Mouse (Mus musculus): Measurements from ENCODE around the gene Chmp4b.
A peak's percentile ranks its signal among the peaks of the same experiment; 100 is the strongest.

The Chmp4b gene

DNA sequence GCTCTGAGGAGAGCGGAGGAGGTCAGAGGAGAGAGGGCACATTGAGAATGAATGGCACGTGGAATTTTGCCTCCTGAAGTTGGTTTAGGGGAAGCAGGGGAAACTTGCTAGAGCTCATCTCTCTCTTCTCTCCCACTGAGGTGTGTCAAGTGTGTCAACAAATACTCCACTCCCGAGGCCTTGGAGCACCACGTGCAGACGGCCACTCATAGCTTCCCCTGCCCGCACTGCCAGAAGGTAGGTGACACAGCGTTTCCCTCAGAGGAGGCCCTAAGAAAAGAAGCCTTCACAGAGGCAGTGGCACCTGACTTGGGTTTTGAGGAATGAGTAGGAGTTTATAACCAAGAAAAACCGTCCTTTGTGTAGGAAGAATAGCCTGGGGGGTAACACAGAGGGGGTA lies 10.3 kb upstream of the Chmp4b start:
- no peak for DNase-seq (ENCODE audit: low read depth, low spot score)

DNA sequence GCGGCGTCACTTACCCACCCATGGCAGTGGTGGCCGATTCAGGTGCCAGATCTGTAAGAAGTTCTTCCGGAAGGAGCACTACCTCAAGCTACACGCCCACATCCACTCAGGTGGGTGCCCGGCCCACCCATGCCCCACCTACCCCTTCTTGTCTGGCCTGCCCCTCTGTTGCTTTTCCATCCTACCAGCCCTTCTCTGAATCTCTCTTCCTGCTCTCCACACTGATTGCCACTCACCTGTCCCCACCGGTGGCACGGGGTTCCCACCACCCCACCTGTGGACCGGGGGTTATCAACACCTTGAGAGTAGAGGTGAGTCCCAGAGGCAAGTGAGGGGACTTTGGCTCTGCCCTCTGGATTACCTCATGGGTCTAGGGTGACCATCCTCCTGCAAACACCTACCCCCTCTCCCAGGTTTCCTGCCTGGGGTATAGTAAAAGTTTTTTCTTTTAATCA lies 9.5 kb upstream of the Chmp4b start:
- DNase-seq (ENCODE audit: low read depth, low spot score), result no peak

DNA sequence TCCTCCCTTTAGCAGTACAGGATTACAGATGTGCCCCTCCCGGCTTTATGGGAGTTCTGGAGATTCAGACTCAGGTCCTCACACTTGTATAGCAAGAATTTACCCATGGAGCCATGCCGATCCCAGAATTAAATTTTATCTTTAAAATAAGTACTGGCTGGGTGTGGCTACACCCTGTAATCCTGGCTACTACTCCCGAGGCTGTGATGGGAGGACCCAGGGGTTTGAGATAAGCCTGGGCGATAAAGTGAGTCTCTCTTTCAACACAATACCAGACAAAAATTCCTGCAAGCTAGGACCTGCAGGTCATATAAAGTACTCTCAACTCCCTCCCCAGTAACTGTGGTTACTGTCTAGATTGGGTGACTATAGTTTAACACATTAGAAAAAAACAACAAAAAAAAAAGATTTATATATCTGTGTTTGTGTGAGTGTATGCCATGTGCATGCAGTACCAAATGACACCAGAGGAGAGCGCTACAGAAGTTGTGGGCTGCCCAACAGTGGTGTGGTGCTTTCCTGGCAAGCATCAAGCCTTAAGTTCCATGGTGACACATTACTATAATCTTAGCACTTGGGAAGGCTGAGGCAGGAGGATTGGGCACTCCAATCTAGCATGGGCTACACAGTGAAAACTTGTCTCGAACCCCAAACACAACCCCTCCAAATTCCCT lies 8.7 kb upstream of the Chmp4b start:
- no peak for DNase-seq (ENCODE audit: low read depth, low spot score)

DNA sequence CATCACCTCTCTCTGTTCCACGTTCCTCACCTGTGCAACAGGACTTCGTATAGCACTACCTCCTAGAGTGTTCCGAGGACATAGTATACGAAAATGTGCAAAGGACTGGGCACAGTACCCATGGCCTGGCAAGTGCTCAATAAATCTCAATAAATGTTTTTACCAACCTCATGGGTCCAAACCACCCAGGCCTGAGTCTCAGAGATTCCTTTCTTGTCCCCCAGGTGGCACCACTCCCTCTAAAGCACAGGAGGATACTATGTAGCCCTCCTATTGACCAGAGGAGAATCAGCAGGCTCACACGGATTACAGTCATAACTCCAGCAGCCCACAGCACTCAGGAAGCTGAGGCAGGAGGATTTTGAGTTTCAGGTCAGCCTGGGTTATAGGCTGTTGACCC lies 4.9 kb upstream of the Chmp4b start:
- DNase-seq (ENCODE audit: low read depth, low spot score), result peak; percentile 63

DNA sequence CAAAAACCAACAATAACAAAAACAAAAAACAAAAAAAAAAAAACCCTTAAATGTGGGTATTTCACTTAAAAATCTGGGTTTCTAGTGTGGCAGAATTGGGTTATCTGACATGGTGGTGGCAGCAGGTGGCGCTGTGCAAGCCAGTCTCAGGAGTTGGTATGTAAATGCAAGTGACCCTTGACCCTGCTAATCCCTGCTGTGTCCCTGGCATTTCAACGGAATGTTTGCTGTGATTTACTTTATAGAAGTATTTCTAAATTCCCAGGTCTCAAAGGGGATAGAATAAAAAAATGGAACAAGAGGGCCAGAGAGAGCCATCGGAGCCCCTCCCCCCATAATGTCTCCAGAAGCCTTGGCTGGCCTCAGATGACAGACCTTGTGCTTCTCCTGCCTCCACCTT lies 3.4 kb upstream of the Chmp4b start:
- DNase-seq (ENCODE audit: low read depth, low spot score), result peak; percentile 51

DNA sequence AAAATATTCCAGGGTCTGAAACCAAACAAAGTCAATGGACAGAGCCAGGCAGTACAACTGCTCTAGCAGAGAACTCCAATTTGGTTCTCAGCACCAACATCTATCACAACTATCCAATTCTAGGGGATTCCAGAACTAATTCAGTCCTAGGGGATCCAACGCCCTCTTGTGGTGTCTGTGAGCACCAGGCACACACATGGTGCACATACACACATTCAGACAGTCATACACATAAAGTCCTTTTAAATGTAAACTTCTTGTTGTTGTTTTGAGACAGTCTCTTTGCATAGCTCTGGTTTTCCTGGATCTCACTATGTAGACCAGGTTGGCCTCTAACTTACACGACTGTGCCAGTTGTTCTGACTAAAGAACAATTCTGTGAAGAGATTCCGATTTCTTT lies 1.1 kb upstream of the Chmp4b start:
- DNase-seq (ENCODE audit: low read depth, low spot score), result no peak

DNA sequence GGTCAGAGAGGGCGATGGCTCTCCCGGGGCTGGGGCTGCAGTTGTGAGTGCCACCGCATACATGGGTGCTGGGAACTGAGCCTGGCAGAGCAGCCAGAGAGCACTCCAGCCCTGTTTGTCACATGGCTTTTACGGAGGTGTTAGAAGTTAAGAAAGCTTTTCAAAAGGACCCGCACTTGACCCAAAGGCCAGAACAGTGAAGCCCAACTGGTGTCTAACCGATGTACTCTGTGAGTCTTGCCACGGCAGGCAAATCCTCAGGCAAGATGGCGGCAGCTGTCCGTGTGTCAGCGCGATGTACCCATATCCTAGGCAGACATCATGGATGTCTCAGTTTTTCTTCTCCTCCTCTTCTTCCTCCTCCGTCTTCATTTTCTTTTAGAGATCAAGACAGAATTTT lies 3.5 kb downstream of the Chmp4b start:
- no peak for DNase-seq (ENCODE audit: low read depth, low spot score)

DNA sequence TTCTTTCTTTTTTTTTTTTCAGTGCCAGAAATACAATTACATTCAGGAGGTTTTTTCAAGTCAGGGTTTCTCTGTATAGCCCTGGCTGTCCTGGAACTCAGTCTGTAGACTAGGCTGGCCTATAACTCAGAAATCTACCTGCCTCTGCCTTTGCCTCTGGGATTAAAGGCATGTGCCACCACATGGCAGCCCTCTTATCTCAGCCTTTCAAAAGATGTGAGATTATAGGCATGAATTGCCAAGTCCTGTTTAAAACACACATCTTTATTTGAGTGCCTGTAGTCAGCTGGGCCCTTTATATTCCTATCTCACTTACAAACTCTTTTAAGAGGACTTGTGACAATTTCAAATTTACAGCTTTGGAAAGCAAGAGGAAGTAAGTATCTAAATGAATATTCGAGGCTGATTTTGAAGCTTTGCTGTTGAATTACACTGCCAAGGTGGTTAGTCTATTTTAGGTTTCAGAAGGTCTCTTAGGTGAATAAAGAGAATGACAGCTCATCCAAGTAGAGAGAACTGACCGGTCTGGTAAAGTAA lies 4.4 kb downstream of the Chmp4b start:
- DNase-seq (ENCODE audit: low read depth, low spot score), result no peak

DNA sequence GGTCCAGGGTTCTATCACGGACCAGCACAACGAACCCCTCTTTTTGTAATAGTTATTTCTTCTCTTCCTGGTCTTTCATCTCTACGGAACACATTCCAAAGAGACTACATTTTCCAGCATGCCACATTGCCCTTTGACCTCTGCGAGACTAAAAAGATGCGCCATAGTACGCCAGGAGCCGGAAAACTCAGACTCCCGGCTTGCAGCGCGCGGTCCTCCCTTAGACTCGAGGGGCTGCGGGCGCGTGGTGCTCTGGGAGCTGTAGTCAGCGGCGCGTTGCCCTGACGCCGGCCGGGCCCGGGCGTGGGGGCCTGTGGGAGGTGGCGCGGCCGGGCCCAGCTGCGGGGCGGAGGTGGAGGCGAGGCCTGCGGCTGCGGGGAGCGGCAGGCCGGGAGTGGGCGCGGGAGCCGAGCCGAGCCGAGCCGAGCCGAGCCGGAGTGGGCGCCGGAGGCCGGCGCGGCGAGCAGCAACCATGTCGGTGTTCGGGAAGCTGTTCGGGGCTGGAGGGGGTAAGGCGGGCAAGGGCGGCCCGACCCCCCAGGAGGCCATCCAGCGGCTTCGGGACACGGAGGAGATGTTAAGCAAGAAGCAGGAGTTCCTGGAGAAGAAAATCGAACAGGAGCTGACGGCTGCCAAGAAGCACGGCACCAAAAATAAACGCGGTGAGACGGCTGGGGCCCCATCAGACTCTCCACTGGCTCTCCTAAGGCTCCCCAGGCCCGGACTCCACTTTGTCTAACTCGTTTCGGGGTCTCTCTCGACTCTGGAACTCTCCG lies 5.4 kb downstream of the Chmp4b start:
- DNase-seq (ENCODE audit: low read depth, low spot score), result peak; percentile 99

DNA sequence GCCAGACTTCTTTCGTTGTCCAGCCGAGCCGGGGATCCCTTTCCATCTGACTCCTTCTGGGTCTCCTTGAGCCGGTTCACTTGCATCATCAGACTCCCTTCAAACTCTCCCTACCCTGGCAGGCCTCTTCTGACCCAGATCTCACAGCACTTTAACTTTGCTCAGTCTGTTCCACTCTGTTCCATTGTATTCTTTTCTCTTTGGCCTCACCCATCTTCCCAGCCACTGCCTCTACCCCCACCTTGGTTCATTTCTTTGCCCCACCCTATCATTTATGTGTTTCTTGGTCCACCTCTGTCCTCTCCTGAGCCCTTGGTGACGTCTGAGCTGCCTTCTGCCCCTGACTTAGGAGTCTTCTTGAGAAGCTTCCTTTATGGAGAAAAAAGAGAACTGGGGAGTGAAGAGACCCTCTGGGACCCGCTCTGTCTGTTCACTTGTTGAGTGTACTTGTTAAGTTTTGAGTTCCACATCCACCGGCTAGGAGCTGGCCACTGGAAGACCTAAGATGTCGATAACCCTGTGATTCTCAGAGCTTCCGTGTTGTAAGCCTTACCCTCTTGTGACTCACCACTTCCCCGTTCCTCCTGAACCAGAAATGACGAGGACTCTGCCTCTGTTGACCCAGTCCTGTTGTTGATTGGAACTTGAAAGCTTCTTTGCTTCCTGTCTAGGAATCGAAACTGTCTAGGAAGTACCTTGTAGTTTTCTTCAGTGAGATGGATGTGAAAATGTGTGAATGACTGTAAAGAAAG lies 6.2 kb downstream of the Chmp4b start:
- DNase-seq (ENCODE audit: low read depth, low spot score), result peak; percentile 85

DNA sequence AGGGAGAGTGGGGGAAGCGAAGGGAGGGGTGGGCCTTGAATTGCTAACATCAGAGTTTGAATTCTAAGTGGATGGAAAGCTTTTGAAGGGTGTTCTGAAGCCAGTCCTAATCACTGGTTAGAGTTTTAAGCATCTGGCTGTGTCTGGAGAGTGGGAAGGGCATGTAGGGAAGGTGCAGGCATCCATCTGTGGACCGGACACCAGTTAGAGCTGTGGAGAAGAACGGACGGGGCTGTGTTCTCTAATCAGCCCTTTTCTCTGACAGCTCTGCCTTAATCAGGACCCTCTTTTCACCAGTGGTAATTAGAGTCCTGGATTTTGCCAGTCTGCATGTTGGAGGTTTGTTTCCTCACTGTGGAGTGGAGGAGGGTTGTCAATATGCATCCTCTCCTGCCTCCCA lies 7.6 kb downstream of the Chmp4b start:
- no peak for DNase-seq (ENCODE audit: low read depth, low spot score)

DNA sequence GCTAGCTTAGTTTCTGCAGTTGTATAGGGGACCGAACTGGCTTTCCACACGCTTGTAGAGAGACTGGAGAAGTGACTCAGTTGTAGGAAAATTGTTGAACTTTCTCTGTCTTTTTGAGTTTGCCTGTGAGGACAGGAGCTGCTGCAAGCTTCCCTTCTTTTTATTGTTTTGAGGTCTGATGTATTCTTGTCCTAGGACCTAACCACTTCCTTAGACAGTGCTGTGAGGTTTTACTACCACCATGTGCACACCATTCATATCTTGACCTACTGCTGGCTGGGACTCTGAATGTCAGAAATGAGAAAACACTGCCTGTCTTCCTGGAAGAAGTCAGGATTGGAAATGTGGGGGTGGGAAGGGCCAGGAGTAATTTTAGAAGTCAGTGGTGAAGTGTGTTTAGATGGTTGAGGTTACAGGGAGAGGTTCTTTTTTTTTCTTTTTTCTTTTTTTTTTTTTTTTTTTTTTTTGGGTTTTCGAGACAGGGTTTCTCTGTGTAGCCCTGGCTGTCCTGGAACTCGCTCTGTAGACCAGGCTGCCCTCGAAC lies 8.1 kb downstream of the Chmp4b start:
- no peak for DNase-seq (ENCODE audit: low read depth, low spot score)

DNA sequence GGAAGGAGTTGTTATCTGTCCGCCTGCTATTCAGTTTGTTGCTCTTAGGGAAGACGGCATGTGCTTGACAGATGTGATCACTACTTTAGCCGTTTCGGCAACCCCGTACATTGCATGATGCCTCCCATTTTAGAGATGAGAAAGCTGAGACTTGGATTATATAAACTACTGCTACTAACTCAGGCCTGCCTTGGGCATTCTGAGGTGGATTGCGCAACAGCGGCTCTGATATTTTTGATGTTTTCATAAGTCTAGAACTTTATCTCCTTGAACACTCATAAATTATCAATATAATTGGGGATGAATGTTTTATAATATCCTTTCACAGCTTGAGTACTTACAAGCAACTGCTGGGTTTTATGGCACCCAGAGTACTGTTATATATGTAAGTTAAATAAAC lies 17.2 kb downstream of the Chmp4b start:
- no peak for DNase-seq (ENCODE audit: low read depth, low spot score)

DNA sequence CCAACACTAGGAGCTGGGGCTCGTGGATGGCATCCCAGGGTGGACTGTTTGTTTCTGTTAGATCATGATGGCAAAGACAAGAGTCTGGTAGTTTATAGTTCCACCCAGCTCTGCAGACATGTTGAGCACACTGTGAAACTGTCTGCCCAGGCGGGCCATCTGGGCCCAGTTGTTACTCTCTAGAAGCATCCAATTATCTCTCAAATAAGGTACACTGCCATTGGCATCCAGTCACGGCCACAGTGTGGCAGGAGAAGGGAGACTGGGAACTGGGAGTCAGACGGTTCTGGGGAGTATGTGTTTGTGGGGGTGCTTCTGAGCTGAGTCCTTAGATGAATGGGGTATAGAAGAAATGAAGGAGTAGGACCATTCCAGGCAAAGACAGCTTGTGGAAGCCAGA lies 18.6 kb downstream of the Chmp4b start:
- DNase-seq (ENCODE audit: low read depth, low spot score), result no peak

DNA sequence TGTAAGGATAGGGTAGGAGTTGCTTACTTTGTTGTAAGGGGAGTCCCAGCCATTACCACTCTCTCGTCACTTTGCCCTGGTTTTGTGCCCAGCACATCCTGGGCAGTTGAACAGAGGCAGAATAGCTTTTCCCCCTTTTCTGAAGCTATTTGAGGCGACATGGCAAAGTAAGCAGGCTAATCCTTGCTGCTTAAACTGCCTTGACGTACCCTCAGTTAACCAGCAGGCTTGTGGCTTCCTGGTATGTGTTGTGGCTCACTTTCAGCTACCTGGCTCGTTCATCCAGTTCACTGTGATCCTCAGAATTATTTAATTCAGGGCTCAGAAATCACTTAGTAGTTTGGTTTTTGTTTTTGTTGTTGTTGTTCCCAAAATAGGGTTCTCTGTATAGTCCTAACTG lies 19.2 kb downstream of the Chmp4b start:
- no peak for DNase-seq (ENCODE audit: low read depth, low spot score)

DNA sequence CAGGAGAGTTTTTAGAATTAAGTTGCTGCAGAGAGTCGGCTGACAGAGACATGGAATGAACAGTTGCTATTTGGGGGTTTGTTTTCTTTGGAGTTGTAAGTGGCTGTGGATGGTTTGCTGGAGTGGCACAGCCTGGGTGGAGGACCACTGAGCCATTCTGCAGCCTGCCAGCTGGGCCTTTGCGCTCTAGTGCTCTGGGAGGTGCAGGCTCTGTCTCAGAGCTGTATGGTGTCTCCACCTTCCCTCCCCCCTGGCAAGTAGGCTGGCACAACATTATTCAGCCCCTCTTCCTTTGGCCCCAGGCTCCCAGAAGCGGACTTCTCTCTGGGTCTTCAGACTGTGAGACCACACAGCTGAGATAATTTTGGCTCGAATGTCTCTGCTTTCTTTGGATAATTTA lies 22.5 kb downstream of the Chmp4b start:
- no peak for DNase-seq (ENCODE audit: low read depth, low spot score)

DNA sequence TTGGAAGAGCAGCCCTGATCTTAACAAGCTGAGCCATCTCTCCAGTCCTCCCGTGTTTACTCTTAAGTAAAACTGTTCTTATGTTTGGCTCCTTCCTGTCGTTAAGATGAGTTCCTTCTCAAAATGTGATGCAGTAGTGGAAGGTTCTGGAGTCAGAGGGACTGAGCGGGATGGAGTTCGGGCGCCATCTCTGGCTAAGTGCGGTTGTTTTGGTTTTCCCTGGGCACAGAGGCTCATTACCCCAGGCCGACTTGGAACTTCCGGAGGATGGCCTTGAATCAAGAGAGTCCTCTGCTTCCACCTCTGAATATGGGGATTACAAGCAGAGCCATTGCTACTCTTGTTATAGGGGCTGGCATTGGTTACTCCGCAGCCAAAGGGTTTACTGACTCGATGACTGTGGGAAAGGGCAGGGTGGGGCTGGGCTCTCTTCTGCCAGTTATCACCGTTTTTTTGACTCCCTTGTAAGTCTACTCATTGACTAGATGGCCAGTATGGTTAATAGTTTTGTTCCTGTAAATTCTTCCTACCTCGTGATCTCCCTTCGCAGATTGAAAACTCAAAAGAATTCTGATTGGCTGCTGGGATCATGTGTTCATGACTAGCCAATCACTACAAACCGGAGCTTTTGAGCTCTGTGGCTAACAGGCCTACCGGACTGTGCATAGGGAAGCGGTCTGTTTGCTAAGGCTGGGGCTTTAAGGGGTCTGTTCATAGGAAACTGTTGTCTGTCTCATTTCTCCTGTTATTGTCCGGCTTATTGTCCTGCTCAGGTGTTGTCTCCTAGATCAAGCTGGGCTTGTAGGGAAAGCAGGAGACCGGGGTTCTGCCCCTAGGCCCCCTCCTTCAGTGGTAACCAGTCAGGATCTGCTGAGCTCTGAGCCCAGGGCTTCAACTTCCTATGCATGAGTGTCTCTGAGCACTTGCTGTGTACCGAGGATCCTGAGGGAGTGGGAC lies 25.4 kb downstream of the Chmp4b start:
- no peak for DNase-seq (ENCODE audit: low read depth, low spot score)

DNA sequence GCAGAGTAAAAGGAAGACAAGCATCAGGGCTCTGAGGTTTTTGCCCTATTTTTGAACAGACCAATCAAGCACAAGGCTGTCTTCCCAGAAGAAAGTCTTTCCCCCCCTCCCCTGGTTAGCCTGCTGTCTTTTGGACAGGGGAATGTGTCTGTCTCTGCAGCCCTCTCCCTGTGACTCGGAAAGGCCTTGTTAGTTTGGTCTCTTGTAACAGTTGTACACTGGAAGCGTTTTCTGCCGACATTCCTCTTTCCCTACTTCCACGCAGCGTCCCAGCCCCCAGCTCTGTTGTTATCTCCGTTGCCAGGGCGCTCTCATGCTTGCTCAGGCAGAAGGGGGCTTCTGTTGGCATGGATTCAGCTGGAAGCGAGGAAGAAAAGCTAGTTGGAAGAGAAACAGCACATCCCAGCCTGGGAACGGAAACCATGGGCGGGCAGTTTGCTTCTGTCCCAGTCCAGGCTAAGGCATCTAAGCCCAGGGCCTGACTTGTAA lies 26.2 kb downstream of the Chmp4b start:
- no peak for DNase-seq (ENCODE audit: low read depth, low spot score)

DNA sequence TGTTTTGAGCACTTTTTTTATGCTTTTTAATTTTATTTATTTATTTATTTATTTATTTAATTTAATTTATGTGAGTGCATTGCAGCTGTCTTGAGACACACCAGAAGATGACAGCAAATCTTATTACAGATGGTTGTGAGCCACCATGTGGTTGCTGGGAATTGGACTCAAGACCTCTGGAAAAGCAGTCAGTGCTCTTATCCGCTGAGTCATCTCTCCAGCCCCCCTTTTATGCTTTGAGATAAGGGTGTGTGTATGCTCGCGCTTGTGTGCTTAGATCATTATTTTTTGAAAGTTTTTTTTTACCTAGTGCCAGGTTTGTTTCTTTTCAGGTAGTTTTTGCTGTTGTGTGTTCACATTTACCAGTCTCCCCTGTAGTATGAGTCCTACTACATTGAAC lies 27.5 kb downstream of the Chmp4b start:
- DNase-seq (ENCODE audit: low read depth, low spot score), result peak; percentile 28

DNA sequence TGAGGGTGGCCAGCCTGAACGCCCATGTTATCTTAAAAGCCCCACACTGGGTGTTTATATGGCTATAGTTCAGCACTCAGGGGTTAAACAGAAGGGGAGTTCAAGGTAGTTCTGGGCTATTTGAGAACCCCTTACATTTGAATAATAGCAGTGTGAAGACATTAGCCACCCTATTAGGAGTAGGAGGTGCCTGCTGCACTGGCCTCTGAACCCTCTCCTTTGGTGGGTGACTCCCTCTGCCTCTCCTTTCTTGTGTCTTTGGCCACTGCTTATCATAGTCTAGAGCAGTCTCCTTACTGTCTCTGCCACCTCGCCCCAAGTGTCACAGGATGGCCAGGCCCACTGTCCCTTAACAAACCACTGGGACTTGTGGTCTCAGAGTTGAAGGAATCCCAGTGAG lies 28.8 kb downstream of the Chmp4b start:
- no peak for DNase-seq (ENCODE audit: low read depth, low spot score)

DNA sequence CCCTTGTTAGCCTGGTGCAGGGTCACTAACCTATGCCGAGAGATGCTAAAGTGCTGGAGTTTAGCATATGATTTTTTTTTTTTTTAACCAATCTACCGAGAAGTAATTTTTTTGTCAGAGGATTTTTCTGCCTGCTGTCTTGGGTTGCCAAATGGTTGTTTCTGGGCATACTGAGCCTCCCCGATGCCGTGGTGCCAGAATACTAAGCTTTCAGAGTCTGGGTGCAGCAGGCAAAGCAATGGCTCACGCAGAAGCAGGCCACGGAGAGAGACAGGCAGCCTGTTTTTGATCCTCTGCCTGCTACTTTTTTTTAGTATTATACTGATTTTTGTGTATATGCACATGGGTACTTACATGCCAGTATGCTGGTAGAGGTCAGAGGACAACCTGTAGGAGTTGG lies 29.4 kb downstream of the Chmp4b start:
- DNase-seq (ENCODE audit: low read depth, low spot score), result no peak

Data from 3T3-L1 (cell line).